Mouse (Mus musculus) right cerebral cortex, adult 18-20 months (tissue): ENCODE data around the gene Serpinb9e.
"Not testable (repeated sequence)": the region's sequence is repeated elsewhere in the genome, so short reads cannot be mapped to it uniquely, and the experiment has no call there.

Experiments
- DNase-seq: peaks from one replicate; pipeline ENCODE4 v3.0.0; 2022; ENCODE audit warnings: mixed read lengths

Serpinb9e gene

GRCm38 (mm10) chr13:33249312-33249711 is at the start of gene Serpinb9e:
Gene Serpinb9e (plus strand): TSS chr13:33249612.
- not testable (repeated sequence) for DNase-seq

- DNase-seq = peak; percentile 1
These were observed 49.7 kb upstream of the Serpinb9e start for GRCm38 (mm10) chr13:33199740-33200139.

GRCm38 (mm10) chr13:33308631-33309030 is 59.2 kb downstream of the Serpinb9e start:
- not testable (repeated sequence) for DNase-seq
